Mouse (Mus musculus): ENCODE results near the gene D1Pas1.

GRCm38 (mm10) chr1:186986506-186986905 is 19.3 kb downstream of the D1Pas1 start:
- TF ChIP-seq CTCF (IDR thresholded peaks at IDR 0.05; ENCODE audit: extremely low read depth, insufficient read length, insufficient replicate concordance, low read depth, low read length) = no peak
- no peak for TF ChIP-seq POLR2A (IDR thresholded peaks at IDR 0.05; ENCODE audit: low read depth, low read length)
